Mouse (Mus musculus): ENCODE measurements around the gene Gad2. TPM values are rescaled to one million over a fixed set of nuclear protein-coding genes. Genes with fewer than 3 reads are reported as not detected.

The Gad2 gene
- polyA plus RNA-seq, 1 experiment from 2014 or later, result 0.04 TPM

- H3K4me3 ChIP-seq (replicated peaks), result no peak overlapping the region
- no peak for ATAC-seq (ENCODE audit: insufficient number of reproducible peaks, insufficient read depth, low FRiP score, low TSS enrichment, low read depth)
- no peaks in the 10 kb centered on the region for H3K9me3 ChIP-seq
- 83% methylated on average over 1 of the region's 1 CpGs for WGBS
- no peaks in the 10 kb centered on the region for H3K4me1 ChIP-seq (replicated peaks)
- H3K9ac ChIP-seq (replicated peaks), result no peak overlapping the region
- no peaks in the 10 kb centered on the region for H3K36me3 ChIP-seq
- H3K27ac ChIP-seq, result no peak overlapping the region
- H3K4me2 ChIP-seq, result no peak overlapping the region
- H3K27me3 ChIP-seq, result no peaks in the 10 kb centered on the region
These were observed 105.1 kb downstream of the Gad2 start for GRCm38 (mm10) chr2:22727113-22727512.

- no peak overlapping the region for H3K4me2 ChIP-seq
- no peak overlapping the region for H3K4me3 ChIP-seq (replicated peaks)
- no peaks in the 10 kb centered on the region for H3K27me3 ChIP-seq
- H3K27ac ChIP-seq, result no peak overlapping the region
- WGBS, result 70% methylated on average over 2 of the region's 2 CpGs
- no peaks in the 10 kb centered on the region for H3K9me3 ChIP-seq
- H3K36me3 ChIP-seq, result no peaks in the 10 kb centered on the region
- no peak for ATAC-seq (ENCODE audit: insufficient number of reproducible peaks, insufficient read depth, low FRiP score, low TSS enrichment, low read depth)
- no peak overlapping the region for H3K9ac ChIP-seq (replicated peaks)
- H3K4me1 ChIP-seq (replicated peaks), result no peaks in the 10 kb centered on the region
These were observed 114.1 kb downstream of the Gad2 start for GRCm38 (mm10) chr2:22736134-22736533.

GRCm38 (mm10) chr2:22739369-22739768 lies 117.4 kb downstream of the Gad2 start:
- ATAC-seq (ENCODE audit: insufficient number of reproducible peaks, insufficient read depth, low FRiP score, low TSS enrichment, low read depth), result no peak
- Histone ChIP-seq H3K9me3 (no peaks in the 10 kb centered on the region), H3K4me2 (no peak overlapping the region), H3K27ac (no peak overlapping the region), H3K27me3 (no peaks in the 10 kb centered on the region), H3K4me3 (replicated peaks) (no peak overlapping the region), H3K9ac (replicated peaks) (no peak overlapping the region), H3K4me1 (replicated peaks) (no peaks in the 10 kb centered on the region), H3K36me3 (no peaks in the 10 kb centered on the region)
- WGBS, result 53% methylated on average over 1 of the region's 1 CpGs

- no peak for ATAC-seq (ENCODE audit: insufficient number of reproducible peaks, insufficient read depth, low FRiP score, low TSS enrichment, low read depth)
- Histone ChIP-seq H3K36me3 (no peaks in the 10 kb centered on the region), H3K9me3 (no peaks in the 10 kb centered on the region), H3K27me3 (0 out of 2 replicates have a peak, but pooled peaks cover under 1% of the 10 kb centered on the region), H3K27ac (no peak overlapping the region), H3K4me3 (replicated peaks) (no peak overlapping the region), H3K4me1 (replicated peaks) (no peaks in the 10 kb centered on the region), H3K9ac (replicated peaks) (no peak overlapping the region), H3K4me2 (no peak overlapping the region)
- WGBS, result 64% methylated on average over 1 of the region's 1 CpGs
These were observed 118.4 kb downstream of the Gad2 start for GRCm38 (mm10) chr2:22740441-22740840.

GRCm38 (mm10) chr2:22741222-22741621 lies 119.2 kb downstream of the Gad2 start:
- H3K27me3 ChIP-seq, result peaks cover 5% of the 10 kb centered on the region; the same call in 1 of the 2 replicates
- no peak for ATAC-seq (ENCODE audit: insufficient number of reproducible peaks, insufficient read depth, low FRiP score, low TSS enrichment, low read depth)

More at GRCm38 (mm10) chr2:22741222-22741621, 119.2 kb downstream of the Gad2 start:
- 64% methylated on average over 3 of the region's 3 CpGs for WGBS
- no peaks in the 10 kb centered on the region for H3K9me3 ChIP-seq
- H3K36me3 ChIP-seq, result no peaks in the 10 kb centered on the region
- no peak overlapping the region for H3K4me3 ChIP-seq (replicated peaks)
- no peaks in the 10 kb centered on the region for H3K4me1 ChIP-seq (replicated peaks)
- no peak overlapping the region for H3K27ac ChIP-seq
- H3K9ac ChIP-seq (replicated peaks), result no peak overlapping the region
- no peak overlapping the region for H3K4me2 ChIP-seq

Small RNAs within 50 kb of the gene (microRNA-seq; reads per million reads assigned to microRNA genes)
- gene Gm23636 (not detected), gene Mir3967 (not detected)

Other genes starting within 250 kb of the Gad2 start
- 0.63 and 0.69 TPM in 2 replicates for gene Apbb1ip, start 151.9 kb downstream of the Gad2 start, polyA plus RNA-seq (2016; fragmentation: Nextera tagmentation; extraction: Ambion mirVana)